Mouse (Mus musculus) frontal cortex, adult 2 months (tissue): ENCODE measurements at regions not wholly inside any gene's neighbourhood (a gene's known extent, or its start where the extent isn't known, plus 50 kb on each side); places are given as distances from the start of the nearest gene placed in this dataset.

Experiments
- DNase-seq, 2 experiments: peaks; one replicate each; pipeline ENCODE4 v3.0.0; 2022; ENCODE audit warnings: low spot score in 1 of 2; ENCODE audit errors: extremely low spot score in 1 of 2

DNA sequence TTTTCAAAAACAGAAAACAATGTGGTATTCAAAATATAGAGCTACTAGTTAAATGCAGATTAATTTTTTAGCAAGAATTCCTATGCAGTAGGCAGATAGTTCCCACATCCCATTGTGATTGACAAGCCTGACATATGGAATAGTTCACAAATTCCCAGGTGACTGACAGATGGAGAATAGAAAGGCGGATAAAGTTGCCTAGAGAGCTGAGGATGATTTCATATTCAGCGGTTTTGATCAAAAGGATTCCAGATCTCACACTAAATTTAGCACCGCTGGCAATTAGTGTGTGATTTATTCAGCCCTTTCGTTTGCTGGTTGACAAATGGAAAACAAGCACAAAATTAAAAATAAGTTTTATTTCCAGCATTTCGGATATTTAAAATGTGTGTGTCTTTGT lies 714.0 kb upstream of the Pou3f3 start:
- DNase-seq, result peak in 1 of 2 experiments; percentile 31

GRCm38 (mm10) chr1:42006235-42006634 lies 689.3 kb upstream of the Pou3f3 start:
- peak; percentile 24 to 64 for DNase-seq

DNA sequence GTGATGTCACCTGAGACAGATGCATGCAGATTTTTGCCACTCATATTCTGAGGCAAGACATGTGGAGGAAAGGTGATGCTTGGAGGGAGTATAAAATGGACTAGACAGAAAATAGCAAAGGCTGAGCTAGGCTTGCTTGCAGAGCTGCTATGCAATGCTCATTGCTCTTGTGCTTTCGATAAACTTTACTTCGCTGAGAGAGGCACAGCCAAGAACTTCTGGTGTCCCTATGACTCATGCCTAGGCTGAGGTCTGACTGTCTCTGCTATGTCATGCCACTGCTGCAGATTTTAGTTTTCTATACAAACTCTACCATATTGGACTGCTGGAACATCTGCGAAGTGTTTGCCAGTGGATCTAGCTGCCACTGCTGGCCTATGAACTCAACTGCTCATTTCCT lies 687.5 kb upstream of the Pou3f3 start:
- peak in 1 of 2 experiments; percentile 9 for DNase-seq

- DNase-seq, result peak; percentile 90
Observed at GRCm38 (mm10) chr1:42012911-42013310, 682.7 kb upstream of the Pou3f3 start.

DNA sequence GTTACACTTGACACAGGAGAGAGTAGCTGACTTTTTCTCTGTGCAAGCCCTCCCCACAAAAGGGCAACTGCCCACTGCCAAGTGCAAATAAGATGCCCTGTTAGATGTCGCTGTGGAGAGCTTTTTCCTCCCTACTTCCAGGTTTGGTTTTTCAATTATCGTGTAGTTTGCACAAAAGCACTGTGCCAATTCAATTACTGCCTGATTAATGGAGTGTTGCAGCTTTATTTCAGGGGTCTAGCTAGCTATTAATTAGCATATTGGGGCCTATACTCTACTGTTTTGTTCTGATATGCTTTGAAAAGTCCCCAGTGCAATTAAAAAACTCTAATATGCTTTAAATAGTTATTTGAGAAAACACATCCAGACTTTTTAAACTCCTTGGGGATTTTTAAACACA lies 676.6 kb upstream of the Pou3f3 start:
- DNase-seq, result no peak

DNA sequence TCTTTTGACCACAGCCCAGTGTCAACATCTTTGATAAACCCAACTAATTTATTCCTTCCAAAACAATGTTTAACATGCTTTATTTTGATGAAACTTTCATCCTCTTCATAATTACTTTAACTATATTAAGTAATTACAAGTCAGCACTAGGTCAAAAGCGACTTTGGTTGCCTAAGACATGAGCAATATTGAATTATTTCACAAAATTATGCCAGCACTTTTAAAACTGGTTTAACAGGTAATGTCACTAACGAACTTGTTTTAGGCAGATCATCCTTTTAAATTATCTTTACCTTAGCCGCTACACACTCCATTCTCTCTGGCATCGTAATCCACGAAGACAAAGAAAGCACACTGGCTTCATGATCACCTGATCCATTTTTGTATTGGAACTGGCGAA lies 669.8 kb upstream of the Pou3f3 start:
- DNase-seq, result no peak

DNA sequence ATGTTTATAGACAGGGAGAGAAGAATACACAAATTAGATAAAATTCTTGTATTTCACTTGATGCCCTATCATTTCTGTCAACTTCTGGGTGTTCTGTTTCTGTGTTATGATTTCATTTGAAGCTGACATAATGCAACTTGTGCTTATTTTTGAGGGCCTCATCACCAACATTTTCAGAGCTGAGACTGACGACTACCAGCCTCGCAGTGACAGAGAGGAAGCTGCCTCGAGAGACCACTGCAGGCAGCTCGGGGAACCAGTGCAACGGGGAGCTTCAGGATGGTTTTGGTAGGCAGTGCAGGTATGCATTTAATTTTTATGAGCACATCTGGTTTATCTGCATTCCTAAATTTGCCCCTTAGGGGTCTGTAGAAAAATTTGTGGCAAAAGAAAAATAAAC lies 669.1 kb upstream of the Pou3f3 start:
- DNase-seq, result no peak

DNA sequence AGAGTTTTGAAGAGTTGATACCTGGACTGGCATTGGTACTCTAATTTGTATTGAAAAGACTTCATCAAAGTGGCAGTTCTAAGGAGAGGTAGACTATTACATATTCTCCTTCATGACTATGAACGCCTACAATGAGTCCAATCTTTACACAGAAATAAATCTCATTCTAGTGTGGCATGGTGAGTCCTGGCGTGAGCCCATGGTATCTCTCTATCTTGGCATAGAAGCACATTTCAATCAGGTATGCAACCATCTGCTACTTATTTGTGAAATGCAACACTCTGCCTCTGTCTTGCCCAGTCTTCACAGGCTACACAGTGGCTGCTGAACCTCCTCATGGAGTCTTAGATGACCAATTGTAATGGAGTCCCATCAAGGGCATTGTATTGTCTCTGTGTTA lies 661.8 kb upstream of the Pou3f3 start:
- DNase-seq, result no peak

DNA sequence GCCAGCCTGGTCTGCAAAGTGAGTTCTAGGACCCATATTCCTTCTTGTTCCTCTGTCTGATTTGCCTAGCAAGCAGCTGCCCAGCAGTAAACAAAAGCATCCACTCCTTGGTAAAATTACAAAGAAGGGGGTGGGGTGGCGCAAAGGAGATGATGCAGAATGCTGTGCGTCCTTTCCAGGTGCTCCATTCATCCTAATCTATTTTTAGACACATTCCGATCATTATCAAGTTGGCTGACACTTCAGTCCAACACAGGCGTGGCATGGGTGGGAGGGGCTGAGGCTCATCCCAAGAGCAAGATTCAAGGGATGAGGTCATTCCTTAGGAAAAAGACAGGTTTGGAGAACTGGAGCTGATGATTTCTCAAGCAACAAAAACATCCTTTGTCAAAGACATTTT lies 660.2 kb upstream of the Pou3f3 start:
- DNase-seq, result no peak

GRCm38 (mm10) chr1:42041544-42041943 lies 654.0 kb upstream of the Pou3f3 start:
- no peak for DNase-seq

GRCm38 (mm10) chr1:42058494-42058893 lies 637.1 kb upstream of the Pou3f3 start:
- no peak for DNase-seq

DNA sequence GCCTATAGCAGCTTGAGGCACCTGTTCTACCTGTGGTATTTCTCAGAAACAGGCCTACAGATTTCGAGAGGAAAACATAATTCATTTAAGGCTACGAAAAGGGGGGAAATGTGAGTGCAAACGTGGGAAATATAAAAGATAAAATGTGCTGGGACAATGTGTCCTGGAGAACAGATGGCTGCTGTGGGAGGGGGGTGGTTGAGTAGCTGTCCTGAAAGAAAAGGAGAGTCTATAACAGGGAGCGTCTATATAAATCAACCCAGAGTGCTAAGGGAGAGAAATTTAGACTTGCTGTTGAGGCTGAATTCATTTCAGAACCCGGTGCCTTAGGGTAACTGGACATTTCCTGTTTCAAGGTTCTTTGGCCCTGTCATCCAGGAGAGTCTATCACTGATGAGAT lies 625.5 kb upstream of the Pou3f3 start:
- DNase-seq, result peak; percentile 28 to 67

DNA sequence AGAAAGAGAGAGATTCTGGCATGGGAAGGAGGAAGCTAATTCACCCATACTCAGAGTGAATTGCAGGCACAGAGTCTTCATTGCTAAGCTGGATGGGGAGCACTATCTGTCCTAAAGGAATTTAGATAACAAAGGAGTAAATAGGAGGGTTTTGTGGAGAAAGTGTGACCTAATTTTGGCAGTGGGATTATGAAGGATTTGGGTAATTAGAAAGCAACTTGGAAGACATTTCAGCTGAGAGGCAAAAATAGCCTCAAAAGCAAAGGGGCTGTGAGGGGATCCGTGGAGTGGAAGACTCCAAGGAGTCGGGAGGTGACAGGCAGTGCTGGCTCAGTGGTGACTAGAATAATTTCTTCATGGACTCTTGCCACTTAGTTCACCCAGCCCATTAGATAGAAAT lies 599.5 kb upstream of the Pou3f3 start:
- no peak for DNase-seq

DNA sequence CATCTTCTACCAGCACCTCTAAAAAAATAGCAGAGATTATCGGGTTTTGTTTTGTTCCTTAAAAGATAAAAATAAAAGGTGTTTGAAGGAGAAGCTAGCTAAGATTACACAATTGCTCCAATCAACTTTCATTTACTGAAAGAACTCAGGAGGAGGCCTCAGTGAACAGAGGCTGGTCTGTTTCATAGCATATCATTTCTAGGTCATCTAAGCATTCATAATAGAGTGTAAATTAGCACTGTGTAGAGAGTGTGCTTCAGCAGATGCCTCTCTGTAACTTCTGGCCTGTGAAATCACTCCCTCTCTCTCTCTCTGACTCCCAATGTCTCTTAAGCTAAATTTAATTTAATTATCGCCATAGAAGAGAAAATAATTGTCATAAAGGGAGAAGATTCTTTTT lies 597.0 kb upstream of the Pou3f3 start:
- no peak for DNase-seq

DNA sequence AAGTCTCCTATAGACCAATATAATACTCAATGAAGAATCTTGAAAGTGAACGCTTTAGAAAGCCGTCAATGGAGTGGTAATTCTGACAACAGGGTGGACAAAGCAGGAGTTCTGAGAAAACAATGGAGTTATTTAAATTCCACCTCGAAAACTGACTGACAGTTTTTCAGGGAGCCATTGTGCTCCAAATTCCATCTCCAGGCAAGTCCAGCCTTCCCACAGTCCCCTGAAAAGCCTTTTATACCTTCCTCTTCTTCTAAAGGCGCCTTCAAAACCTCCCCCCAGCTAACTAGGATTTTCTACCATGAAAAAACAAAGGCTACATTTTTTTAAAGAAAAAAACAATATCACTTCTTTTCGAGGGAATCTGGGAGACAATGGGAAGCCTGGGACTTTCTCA lies 588.0 kb upstream of the Pou3f3 start:
- no peak for DNase-seq

DNA sequence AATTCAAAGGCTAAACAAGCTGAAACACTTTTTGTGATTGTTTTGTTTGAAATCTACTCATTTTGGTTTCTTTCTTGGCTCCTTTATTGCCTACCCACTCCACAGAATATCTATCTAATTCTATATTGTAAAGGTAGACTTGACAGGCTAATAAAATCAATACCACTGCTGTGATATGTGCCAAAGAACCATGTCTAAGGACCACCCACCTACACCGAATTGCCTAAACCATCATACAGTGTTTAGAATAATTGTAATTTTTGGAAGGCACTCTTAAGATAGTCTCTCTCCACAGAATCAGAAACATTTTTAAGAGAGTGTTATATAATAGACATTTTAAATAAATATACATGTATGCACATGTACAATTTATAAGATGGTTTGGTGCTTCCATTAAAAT lies 587.6 kb upstream of the Pou3f3 start:
- DNase-seq, result no peak

GRCm38 (mm10) chr1:42152175-42152790 lies 543.3 kb upstream of the Pou3f3 start:
- DNase-seq, result peak in 1 of 2 experiments; percentile 8

DNA sequence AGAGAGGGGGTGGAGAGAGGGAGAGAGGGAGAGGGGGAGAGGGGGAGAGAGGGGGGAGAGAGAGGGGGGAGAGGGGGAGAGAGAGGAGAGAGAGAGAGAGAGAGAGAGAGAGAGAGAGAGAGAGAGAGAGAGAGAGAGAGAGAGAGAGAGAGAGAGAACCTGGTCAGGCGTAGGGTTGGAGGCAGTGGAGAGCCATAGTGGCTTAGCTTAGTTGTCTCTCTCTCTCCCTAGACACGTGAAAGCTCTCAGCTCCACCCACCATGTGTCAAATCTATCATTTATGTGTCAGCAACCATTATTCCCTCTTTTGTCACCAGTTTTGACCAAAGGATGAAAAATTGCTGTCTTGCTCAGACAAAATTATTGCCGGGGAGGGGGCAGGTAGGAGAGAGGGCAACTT lies 542.7 kb upstream of the Pou3f3 start:
- DNase-seq, result no peak

DNA sequence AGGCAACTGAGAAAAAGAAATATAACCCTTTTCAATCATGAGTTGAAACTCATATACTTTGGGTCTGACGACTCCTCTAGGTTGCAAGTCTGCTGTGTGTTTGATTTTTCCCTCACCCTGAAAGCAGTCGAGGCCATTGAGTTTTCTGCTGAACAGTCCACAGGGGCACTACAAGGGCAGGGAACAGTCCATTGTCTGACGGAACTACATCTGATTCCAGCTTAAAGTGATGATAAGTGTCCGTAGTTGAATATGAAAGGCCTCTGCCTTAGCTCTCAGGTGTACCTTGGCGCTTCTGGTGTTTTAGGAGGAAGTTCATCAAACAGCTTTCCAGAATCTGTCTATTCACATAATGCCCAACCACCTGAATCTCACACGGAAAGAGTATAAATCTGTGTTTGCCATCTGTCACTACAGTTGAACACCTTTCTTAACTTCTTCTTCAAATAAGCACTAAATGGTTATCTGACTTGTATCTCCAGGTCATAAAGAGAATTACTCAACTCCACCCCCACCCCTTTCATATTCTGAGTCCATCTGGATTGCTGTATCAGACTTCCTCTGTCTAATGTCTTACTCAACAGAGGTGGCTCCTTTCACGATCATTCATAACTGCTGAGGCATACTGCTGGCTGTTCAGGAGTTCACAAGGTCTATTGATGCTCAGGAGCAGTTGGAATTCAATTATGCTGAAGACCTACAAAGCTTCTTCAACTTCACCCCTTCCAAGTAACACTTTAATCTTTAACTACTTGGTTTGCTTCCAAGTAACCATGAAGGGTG lies 527.6 kb upstream of the Pou3f3 start:
- DNase-seq, result no peak

- DNase-seq, result no peak
Observed at GRCm38 (mm10) chr1:42169505-42169904, 526.1 kb upstream of the Pou3f3 start.

DNA sequence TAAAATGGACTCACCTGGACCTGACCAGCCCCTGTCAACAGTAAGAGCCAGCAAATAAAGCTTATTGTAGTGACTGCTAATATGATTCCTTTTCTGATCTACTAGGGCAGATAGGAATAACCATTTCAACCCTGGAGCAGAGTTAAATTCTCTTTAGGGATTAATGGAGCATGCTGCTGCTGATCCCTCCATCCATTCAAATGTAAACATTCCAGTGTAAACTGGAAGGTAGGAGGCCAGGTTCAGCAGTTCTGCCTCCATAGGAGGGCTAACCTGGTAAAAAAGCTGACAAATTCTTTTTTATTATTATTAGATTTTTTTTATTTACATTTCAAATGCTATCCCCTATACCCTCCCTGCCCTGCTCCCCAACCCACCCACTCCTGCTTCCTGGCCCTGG lies 509.3 kb upstream of the Pou3f3 start:
- no peak for DNase-seq

GRCm38 (mm10) chr1:42228098-42228497 lies 467.5 kb upstream of the Pou3f3 start:
- no peak for DNase-seq
